Mouse (Mus musculus): ENCODE data around the gene Spp1. TPM values are rescaled to one million over a fixed set of nuclear protein-coding genes. Genes with fewer than 3 reads are reported as not detected.

Spp1 gene
- polyA plus RNA-seq, 2 experiments = 3.8 to 6.5 TPM

DNA sequence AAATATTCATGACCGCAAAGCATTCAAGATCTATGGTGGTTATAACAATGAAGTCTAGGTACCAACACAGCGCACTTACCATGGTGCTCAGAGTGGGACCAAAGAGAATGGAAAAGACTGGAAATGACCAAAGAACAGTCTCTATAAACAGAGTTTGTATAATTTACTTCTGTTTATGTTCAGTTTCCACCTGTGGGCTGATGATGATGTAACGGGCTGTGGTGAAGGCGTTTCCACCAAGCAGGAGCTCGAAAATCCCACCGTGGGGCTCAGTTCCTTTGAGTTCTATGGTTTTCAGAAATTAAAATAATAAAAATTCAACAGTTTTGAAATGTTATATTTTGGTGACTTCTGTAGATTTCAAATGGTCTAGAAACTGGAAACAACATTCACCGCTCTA is 26.4 kb upstream of the Spp1 start:
- Histone ChIP-seq H3K4me3 (ENCODE audit: insufficient read depth in 1 of 2, low read depth in 2 of 2, low read length in 2 of 2) (no peak overlapping the region), H3K9me3 (ENCODE audit: control insufficient read depth, low read length) (no peaks in the 10 kb centered on the region), H3K4me1 (replicated peaks; ENCODE audit: control insufficient read depth in 2 of 2, insufficient read depth in 2 of 2, low read length in 1 of 2) (no peaks in the 10 kb centered on the region), H3K27me3 (ENCODE audit: control insufficient read depth, insufficient read depth, low read length) (no peaks in the 10 kb centered on the region), H3K36me3 (replicated peaks; ENCODE audit: control insufficient read depth, insufficient read depth, low read depth) (no peaks in the 10 kb centered on the region), H3K4me2 (ENCODE audit: low read depth) (no peak overlapping the region), H3K9ac (replicated peaks) (no peak overlapping the region), H3K27ac (no peak overlapping the region)
- ATAC-seq (ENCODE audit: insufficient read depth) = no peak
- WGBS (ENCODE audit: insufficient replicate concordance) = 75% methylated on average over 7 of the region's 7 CpGs
- no peak for TF ChIP-seq EP300 (IDR thresholded peaks at IDR 0.05; ENCODE audit: low read depth)
- no peak for TF ChIP-seq CTCF (IDR thresholded peaks at IDR 0.05; ENCODE audit: low read depth)
- DNase-seq (ENCODE audit: low read depth in 3 of 3, low spot score in 3 of 3) = no peak

DNA sequence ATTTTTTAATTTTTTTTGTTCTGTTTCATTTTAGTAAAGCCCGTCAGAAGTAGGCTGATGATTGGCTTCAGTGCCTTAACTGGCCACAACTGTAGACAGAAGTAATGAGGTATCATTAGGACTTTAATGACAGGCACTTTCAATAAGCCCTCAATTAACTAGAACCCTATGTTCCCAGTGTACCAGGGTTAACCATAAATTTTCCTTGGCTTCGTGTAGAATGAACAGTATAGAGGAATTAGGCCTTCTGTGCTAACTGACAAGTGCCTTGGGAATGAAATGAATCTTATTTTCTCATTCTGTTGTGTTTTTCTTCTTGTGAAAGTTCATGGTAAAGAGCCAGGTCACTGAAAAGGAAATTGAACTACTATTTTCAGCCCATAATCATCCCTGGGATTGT is 18.9 kb upstream of the Spp1 start:
- H3K27me3 ChIP-seq (ENCODE audit: control insufficient read depth, insufficient read depth, low read length) = no peaks in the 10 kb centered on the region
- no peak overlapping the region for H3K4me3 ChIP-seq (ENCODE audit: insufficient read depth in 1 of 2, low read depth in 2 of 2, low read length in 2 of 2)
- TF ChIP-seq EP300 (IDR thresholded peaks at IDR 0.05; ENCODE audit: low read depth) (no peak), CTCF (IDR thresholded peaks at IDR 0.05; ENCODE audit: low read depth) (no peak)
- ATAC-seq (ENCODE audit: insufficient read depth) = no peak
- no peak overlapping the region for H3K9ac ChIP-seq (replicated peaks)
- no peaks in the 10 kb centered on the region for H3K9me3 ChIP-seq (ENCODE audit: control insufficient read depth, low read length)
- H3K4me2 ChIP-seq (ENCODE audit: low read depth) = no peak overlapping the region
- no peaks in the 10 kb centered on the region for H3K36me3 ChIP-seq (replicated peaks; ENCODE audit: control insufficient read depth, insufficient read depth, low read depth)
- H3K4me1 ChIP-seq (replicated peaks; ENCODE audit: control insufficient read depth in 2 of 2, insufficient read depth in 2 of 2, low read length in 1 of 2) = no peaks in the 10 kb centered on the region
- DNase-seq (ENCODE audit: low read depth in 3 of 3, low spot score in 3 of 3) = no peak
- no peak overlapping the region for H3K27ac ChIP-seq
- 50% methylated on average over 2 of the region's 2 CpGs for WGBS (ENCODE audit: insufficient replicate concordance)

DNA sequence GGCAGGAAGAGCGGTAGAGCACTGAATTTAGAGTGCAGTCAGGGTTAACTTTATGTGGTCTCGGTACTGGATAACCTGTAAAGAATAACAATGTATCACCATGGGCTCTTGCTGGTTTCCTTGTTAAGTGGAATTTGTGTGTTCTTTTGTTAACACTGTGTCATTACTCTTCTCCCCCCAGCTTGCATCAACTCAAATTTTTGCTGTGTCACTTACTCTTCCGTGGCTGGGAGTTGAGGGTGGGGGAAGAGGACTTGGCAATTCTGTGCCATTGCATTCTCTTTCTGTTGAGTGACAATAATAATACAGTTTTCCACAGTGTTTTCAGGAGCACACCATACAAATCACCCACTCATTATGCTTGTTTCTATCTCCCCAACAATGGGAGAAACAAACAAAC is 17.9 kb upstream of the Spp1 start:
- no peak overlapping the region for H3K9ac ChIP-seq (replicated peaks)
- H3K9me3 ChIP-seq (ENCODE audit: control insufficient read depth, low read length) = no peaks in the 10 kb centered on the region
- DNase-seq (ENCODE audit: low read depth in 3 of 3, low spot score in 3 of 3) (no peak), ATAC-seq (ENCODE audit: insufficient read depth) (no peak)
- H3K4me2 ChIP-seq (ENCODE audit: low read depth) = no peak overlapping the region
- no peak overlapping the region for H3K4me3 ChIP-seq (ENCODE audit: insufficient read depth in 1 of 2, low read depth in 2 of 2, low read length in 2 of 2)
- H3K27me3 ChIP-seq (ENCODE audit: control insufficient read depth, insufficient read depth, low read length) = no peaks in the 10 kb centered on the region
- 52% methylated on average over 3 of the region's 3 CpGs for WGBS (ENCODE audit: insufficient replicate concordance)
- H3K4me1 ChIP-seq (replicated peaks; ENCODE audit: control insufficient read depth in 2 of 2, insufficient read depth in 2 of 2, low read length in 1 of 2) = no peaks in the 10 kb centered on the region
- no peaks in the 10 kb centered on the region for H3K36me3 ChIP-seq (replicated peaks; ENCODE audit: control insufficient read depth, insufficient read depth, low read depth)
- TF ChIP-seq CTCF (IDR thresholded peaks at IDR 0.05; ENCODE audit: low read depth) (no peak), EP300 (IDR thresholded peaks at IDR 0.05; ENCODE audit: low read depth) (no peak)
- H3K27ac ChIP-seq = no peak overlapping the region

DNA sequence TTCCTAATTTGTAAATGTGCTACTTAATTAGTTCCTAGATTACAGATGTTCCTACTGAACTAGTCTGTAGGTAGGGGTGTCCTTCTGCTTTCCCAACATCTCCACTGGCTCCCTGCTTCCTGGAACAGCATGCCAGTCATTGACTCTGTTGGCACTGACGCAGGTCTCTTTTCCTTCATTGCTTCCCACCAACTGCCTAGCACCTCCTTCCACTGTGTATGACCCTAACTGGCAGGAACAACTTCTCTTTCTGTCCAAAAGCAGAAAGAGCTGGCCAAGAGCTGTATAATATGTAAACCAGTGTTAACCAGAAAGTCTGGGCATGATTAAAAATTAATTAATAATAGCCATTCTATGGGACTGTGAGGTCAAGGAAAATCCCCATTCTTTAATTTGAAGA is 17.2 kb upstream of the Spp1 start:
- ATAC-seq (ENCODE audit: insufficient read depth) (no peak), DNase-seq (ENCODE audit: low read depth in 3 of 3, low spot score in 3 of 3) (no peak)
- 77% methylated on average over 1 of the region's 1 CpGs for WGBS (ENCODE audit: insufficient replicate concordance)

DNA sequence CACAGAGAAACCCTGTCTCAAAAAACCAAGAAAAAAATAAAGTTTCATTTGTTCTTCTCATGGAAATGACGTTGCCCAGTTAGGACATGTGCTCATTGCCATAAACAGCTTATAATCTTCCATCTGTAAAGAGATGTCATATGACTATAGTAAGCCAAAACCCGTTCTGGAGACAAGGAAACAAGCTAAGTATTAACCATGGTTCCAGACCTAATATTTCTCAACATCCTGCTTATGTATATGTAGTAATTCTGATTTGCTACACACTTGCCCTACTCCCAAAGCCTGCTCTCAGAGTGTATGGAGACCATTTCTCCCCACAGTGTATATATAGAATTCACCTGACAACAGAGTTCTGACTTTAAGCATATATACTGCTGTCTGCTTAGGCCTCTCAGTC is 12.9 kb upstream of the Spp1 start:
- Histone ChIP-seq H3K27me3 (ENCODE audit: control insufficient read depth, insufficient read depth, low read length) (no peaks in the 10 kb centered on the region), H3K36me3 (replicated peaks; ENCODE audit: control insufficient read depth, insufficient read depth, low read depth) (no peaks in the 10 kb centered on the region), H3K9me3 (ENCODE audit: control insufficient read depth, low read length) (no peaks in the 10 kb centered on the region), H3K27ac (no peak overlapping the region), H3K4me1 (replicated peaks; ENCODE audit: control insufficient read depth in 2 of 2, insufficient read depth in 2 of 2, low read length in 1 of 2) (no peaks in the 10 kb centered on the region), H3K4me3 (ENCODE audit: insufficient read depth in 1 of 2, low read depth in 2 of 2, low read length in 2 of 2) (no peak overlapping the region), H3K4me2 (ENCODE audit: low read depth) (no peak overlapping the region), H3K9ac (replicated peaks) (no peak overlapping the region)
- TF ChIP-seq CTCF (IDR thresholded peaks at IDR 0.05; ENCODE audit: low read depth) (no peak), EP300 (IDR thresholded peaks at IDR 0.05; ENCODE audit: low read depth) (no peak)
- WGBS (ENCODE audit: insufficient replicate concordance) = 34% methylated on average over 2 of the region's 2 CpGs
- no peak for ATAC-seq (ENCODE audit: insufficient read depth)
- no peak for DNase-seq (ENCODE audit: low read depth in 3 of 3, low spot score in 3 of 3)

More for the DNA sequence above, 17.2 kb upstream of the Spp1 start:
- no peaks in the 10 kb centered on the region for H3K36me3 ChIP-seq (replicated peaks; ENCODE audit: control insufficient read depth, insufficient read depth, low read depth)
- no peaks in the 10 kb centered on the region for H3K27me3 ChIP-seq (ENCODE audit: control insufficient read depth, insufficient read depth, low read length)
- no peaks in the 10 kb centered on the region for H3K9me3 ChIP-seq (ENCODE audit: control insufficient read depth, low read length)
- H3K4me1 ChIP-seq (replicated peaks; ENCODE audit: control insufficient read depth in 2 of 2, insufficient read depth in 2 of 2, low read length in 1 of 2) = no peaks in the 10 kb centered on the region
- H3K9ac ChIP-seq (replicated peaks) = no peak overlapping the region
- no peak for TF ChIP-seq CTCF (IDR thresholded peaks at IDR 0.05; ENCODE audit: low read depth)
- TF ChIP-seq EP300 (IDR thresholded peaks at IDR 0.05; ENCODE audit: low read depth) = no peak
- H3K4me2 ChIP-seq (ENCODE audit: low read depth) = no peak overlapping the region
- no peak overlapping the region for H3K27ac ChIP-seq
- no peak overlapping the region for H3K4me3 ChIP-seq (ENCODE audit: insufficient read depth in 1 of 2, low read depth in 2 of 2, low read length in 2 of 2)
